Mouse (Mus musculus): ENCODE measurements around the gene Lgals12. TPM values are rescaled to one million over a fixed set of nuclear protein-coding genes. Genes with fewer than 3 reads are reported as not detected.

Gene Lgals12
- total RNA-seq, 4 experiments from 2014 or later = 0.22 to 0.63 (median 0.38) TPM

DNA sequence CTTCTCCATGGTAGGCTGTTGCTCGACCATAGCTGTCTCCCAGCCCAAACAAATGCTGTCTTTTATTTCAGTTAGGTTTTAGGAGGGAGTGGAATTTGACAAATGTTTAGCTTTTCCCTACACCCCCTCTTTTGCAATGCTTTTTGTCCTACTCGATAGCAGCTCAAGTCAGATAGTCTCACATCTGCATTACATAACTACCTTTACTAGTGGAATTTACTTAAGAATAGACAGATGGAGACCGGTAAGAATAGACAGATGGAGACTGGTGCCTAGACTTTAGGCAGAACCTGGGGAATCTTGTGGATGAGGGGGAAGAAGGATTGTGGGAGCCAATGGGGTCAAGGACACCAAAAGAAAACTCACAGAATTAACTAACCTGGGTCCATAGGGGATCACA is 23.4 kb downstream of the Lgals12 start:
- no peak for DNase-seq (ENCODE audit: low spot score in 2 of 2)

- DNase-seq (ENCODE audit: low spot score in 2 of 2) = no peak
Measured at GRCm38 (mm10) chr19:7583101-7583500, 23.9 kb downstream of the Lgals12 start.

DNA sequence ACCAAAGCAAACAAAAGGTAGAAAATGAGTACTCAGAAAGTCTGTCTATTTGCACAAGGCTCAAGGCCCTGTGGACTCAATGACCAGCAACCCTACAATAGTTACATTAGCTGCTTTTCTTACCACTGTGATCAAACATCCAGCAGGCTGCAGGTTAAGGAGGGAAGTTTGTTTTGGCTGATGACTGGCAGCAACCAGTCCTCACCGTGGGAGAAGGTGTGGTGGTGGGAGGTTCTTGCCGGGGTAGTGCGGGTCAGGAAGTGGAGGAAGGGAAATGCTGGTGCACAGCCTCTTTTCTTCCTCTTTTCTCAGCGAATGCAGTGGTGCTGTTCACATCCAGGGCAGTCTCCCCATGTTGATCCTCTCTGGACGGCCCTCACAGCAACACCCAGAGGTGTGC is 26.0 kb downstream of the Lgals12 start:
- no peak for DNase-seq (ENCODE audit: low spot score in 2 of 2)

- no peak for DNase-seq (ENCODE audit: low spot score in 2 of 2)
Measured at GRCm38 (mm10) chr19:7577710-7578109, 29.3 kb downstream of the Lgals12 start.

- no peak for DNase-seq (ENCODE audit: low spot score in 2 of 2)
Measured at GRCm38 (mm10) chr19:7576180-7576579, 30.8 kb downstream of the Lgals12 start.

- DNase-seq (ENCODE audit: low spot score in 2 of 2) = no peak
Measured at GRCm38 (mm10) chr19:7569650-7570049, 37.3 kb downstream of the Lgals12 start.

DNA sequence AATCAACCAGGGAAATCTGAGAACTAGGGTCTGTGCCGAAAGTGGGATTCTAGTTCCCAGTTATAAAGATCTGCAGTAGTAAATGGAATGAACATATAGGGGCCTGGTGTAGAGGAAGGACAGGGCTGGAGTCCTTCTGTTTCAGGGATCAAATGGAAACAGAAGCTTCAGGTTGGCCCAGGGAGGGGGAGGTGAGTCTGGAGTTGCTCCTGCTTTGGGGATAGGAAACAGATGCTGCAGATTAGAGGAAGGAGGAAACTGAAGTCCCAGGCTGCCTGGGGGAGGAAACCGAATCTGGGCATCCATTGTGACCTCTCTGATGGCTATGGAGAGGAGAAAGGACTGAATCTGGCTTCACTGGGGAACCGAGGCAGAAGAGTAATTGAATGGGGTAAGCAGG is 38.6 kb downstream of the Lgals12 start:
- no peak for DNase-seq (ENCODE audit: low spot score in 2 of 2)

DNA sequence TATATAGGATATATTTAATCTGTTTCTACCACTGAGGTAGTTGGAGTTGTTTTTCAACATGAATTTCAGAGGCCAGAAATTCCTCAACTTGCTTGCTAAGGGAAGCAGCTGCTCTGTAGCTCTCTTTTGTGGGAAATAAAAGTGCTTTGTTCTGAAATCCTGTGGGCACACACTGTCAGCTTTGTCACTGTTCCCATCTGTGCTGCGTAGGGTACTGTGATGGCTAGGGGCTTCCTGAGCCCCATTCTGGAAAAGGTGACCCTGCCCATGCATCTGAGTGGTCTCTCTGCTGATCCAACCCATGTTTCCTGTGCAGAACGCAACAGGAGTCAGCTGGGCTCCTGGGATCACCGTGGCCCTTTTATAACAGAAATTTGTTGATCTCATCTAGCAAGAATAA is 40.2 kb downstream of the Lgals12 start:
- DNase-seq (ENCODE audit: low spot score in 2 of 2) = peak; percentile 46 to 65

- no peak for DNase-seq (ENCODE audit: low spot score in 2 of 2)
Measured at GRCm38 (mm10) chr19:7564457-7564856, 42.5 kb downstream of the Lgals12 start.

GRCm38 (mm10) chr19:7563676-7564075 is 43.3 kb downstream of the Lgals12 start:
- no peak for DNase-seq (ENCODE audit: low spot score in 2 of 2)

- no peak for DNase-seq (ENCODE audit: low spot score in 2 of 2)
Measured at GRCm38 (mm10) chr19:7562601-7563129, 44.3 kb downstream of the Lgals12 start.

GRCm38 (mm10) chr19:7561456-7561855 is 45.5 kb downstream of the Lgals12 start:
- no peak for DNase-seq (ENCODE audit: low spot score in 2 of 2)

- no peak for DNase-seq (ENCODE audit: low spot score in 2 of 2)
Measured at GRCm38 (mm10) chr19:7559986-7560385, 47.0 kb downstream of the Lgals12 start.

GRCm38 (mm10) chr19:7558675-7559074 is 48.3 kb downstream of the Lgals12 start:
- no peak for DNase-seq (ENCODE audit: low spot score in 2 of 2)

DNA sequence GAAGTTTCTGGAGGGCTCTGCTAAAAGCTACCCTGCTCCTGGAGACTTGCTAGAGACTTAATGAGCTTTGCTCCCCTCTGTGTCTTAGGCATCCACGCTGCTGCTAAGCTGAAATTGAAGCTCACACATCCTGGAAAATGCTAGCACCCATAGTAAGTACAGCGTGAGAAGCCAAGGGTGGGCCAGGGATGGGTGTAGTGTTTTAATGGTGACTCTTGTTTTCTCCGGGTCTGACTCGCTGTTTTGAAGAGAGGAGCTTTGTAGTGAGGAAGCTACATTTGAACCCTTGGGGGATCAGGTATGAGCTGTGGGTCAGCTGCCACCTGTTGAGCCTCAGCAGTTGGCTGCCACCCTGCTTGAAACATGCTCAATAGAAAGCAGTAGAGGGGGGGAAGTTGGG is 49.1 kb downstream of the Lgals12 start:
- DNase-seq (ENCODE audit: low spot score in 2 of 2) = no peak

DNA sequence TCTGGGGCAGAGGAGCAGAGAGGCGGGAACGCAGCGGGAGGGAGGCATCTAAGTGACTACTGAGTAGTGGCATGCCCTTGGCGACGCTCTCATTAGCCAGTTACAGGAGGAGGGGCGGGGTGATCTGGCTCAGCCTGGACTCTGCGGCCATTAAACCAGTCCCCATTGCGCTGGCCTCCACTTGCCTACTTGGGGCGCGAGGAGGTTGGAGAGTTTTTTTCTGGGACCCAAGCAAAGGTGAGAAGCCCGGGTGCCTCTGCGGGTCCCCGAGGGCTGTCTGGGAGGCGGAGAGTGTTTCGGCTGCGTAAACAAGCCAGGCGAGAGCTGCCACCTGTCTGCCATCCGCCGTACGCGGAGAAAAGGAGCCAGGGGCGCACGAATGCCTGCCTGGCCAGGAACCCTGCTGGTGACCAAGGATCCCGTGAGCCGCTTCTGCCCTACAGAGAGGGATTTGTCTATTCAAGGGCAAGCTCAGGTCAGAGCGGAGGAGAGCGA is 49.6 kb downstream of the Lgals12 start, which contains the start of gene Pla2g16:
Gene Pla2g16 (plus strand): TSS at position 132 of the 495 bp plus-strand sequence.
- peak; percentile 33 to 51 for DNase-seq (ENCODE audit: low spot score in 2 of 2)

DNA sequence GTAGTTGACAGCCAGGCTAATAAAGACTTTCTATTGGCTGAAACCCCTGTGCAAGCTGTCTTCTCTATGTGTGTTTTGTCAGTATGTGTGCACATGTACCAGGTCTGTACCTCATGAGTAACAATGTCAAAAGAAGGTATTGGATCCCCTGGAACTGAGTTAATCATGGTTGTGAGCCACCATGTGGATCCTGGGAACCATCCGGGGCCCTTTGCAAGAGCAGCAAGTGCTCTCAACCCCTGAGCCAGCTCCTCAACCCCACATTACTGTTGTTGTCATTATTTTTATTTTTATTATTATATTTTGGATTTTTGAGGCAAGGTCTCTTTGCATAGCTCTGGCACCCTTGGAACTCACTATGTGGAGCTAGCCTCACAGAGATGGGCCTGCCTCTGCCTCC is 50.4 kb downstream of the Lgals12 start:
- DNase-seq (ENCODE audit: low spot score in 2 of 2) = no peak

DNA sequence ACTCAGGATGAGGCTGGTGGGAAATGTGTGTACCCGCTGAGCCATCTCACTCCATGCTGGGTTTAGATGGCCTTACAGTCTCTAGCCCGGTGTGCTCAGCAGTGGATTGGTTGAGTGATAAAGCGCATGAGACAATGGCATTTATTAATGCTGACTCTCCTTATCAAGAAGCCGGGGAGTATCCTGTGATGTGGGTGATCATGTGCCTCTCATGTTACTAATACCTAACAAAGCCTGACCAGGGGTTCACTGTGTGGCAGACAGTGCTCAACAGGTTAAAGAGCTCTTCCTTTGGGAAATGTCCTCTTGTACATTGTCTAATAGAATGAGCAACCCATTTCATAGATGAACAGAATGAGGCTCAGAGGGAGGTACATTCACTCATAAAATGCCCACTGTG is 52.1 kb downstream of the Lgals12 start:
- no peak for DNase-seq (ENCODE audit: low spot score in 2 of 2)

DNA sequence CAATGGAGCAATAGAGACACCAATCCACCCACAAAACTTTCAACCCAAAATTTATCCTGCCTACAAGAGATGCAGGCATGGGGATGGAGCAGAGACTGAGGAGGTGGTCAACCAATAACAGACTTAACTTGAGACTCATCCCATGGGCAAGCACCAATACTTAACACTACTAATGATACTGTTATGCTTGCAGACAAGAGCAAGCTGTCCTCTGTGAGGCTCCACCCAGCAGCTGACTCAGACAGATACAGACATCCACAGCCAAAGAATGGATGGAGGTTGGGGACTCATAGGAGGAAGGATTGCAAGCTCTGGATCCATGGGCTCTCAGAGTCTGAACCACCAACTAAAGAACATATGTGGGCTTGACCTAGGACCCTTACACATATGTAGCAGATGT is 53.6 kb downstream of the Lgals12 start:
- no peak for DNase-seq (ENCODE audit: low spot score in 2 of 2)

GRCm38 (mm10) chr19:7552301-7552673 is 54.7 kb downstream of the Lgals12 start:
- DNase-seq (ENCODE audit: low spot score in 2 of 2) = no peak

GRCm38 (mm10) chr19:7551550-7552300 is 55.3 kb downstream of the Lgals12 start:
- DNase-seq (ENCODE audit: low spot score in 2 of 2) = no peak

DNA sequence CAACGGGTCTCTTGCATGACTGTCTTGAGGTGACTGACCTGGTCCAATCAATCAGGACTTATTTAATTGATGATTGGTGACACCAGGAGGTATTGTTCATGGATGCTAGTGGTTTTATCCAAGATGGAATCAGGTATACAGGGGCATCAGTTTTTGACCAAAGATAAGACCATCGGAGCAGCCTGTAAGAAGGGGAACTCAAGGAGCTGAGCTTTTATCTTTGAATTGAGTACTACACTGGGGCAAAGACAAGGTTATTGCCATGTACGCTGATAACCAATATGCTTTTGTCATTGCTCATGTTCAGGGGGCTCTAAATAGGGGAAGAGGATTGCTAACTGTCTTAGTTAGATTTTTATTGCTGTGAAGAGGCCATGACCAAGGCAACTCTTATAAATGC is 58.1 kb downstream of the Lgals12 start:
- DNase-seq (ENCODE audit: low spot score in 2 of 2) = no peak
